Mouse (Mus musculus) cerebellum, postnatal 4 days (tissue): ENCODE measurements at regions not wholly inside any gene's neighbourhood (a gene's known extent, or its start where the extent isn't known, plus 50 kb on each side); places are given as distances from the start of the nearest gene placed in this dataset.

Experiments
- DNase-seq, 2 experiments: peaks; one replicate each; pipeline ENCODE4 v3.0.0; 2022; ENCODE audit warnings: low spot score in 2 of 2, mixed read lengths in 1 of 2

GRCm38 (mm10) chr13:41694749-41695419, 89.2 kb downstream of the Tmem170b start:
- no peak for DNase-seq

GRCm38 (mm10) chr13:41696767-41697445, 91.2 kb downstream of the Tmem170b start:
- DNase-seq, result no peak

- DNase-seq, result no peak
Measured at GRCm38 (mm10) chr13:41701345-41701744, 95.6 kb downstream of the Tmem170b start.

- no peak for DNase-seq
Measured at GRCm38 (mm10) chr13:41701829-41702231, 96.1 kb downstream of the Tmem170b start.

- no peak for DNase-seq
Measured at GRCm38 (mm10) chr13:41703196-41703595, 97.5 kb downstream of the Tmem170b start.

- no peak for DNase-seq
Measured at GRCm38 (mm10) chr13:41703618-41704017, 97.9 kb downstream of the Tmem170b start.

- DNase-seq, result no peak
Measured at GRCm38 (mm10) chr13:41704806-41705205, 99.1 kb downstream of the Tmem170b start.

GRCm38 (mm10) chr13:41705636-41706035, 99.9 kb downstream of the Tmem170b start:
- DNase-seq, result no peak

- DNase-seq, result no peak
Measured at GRCm38 (mm10) chr13:41707811-41708210, 102.1 kb downstream of the Tmem170b start.

- no peak for DNase-seq
Measured at GRCm38 (mm10) chr13:41709071-41709470, 103.4 kb downstream of the Tmem170b start.

- DNase-seq, result peak; percentile 82 to 90
Measured at GRCm38 (mm10) chr13:41709475-41710227, 103.9 kb downstream of the Tmem170b start.

- DNase-seq, result no peak
Measured at GRCm38 (mm10) chr13:41712616-41713015, 106.9 kb downstream of the Tmem170b start.
